Mouse (Mus musculus) heart, adult 2 months (tissue): Measurements from ENCODE around the gene Megf6.

ENCODE experiments used
- CTCF ChIP-seq: fragments of 200-600 bp; IDR thresholded peaks from 2 replicates; pipeline ENCODE4 v1.8.1; 2022; ENCODE audit warnings: antibody characterized with exemption, mild to moderate bottlenecking, moderate library complexity
- EP300 ChIP-seq: fragments of 200-500 bp; IDR thresholded peaks from 2 replicates; pipeline ENCODE4 v1.6.1; 2011; ENCODE audit warnings: low read depth, low read length, control low read depth; ENCODE audit not compliant: insufficient read depth
- POLR2A ChIP-seq: fragments of 200-500 bp; IDR thresholded peaks from 2 replicates; pipeline ENCODE4 v1.6.1; 2011; ENCODE audit warnings: mild to moderate bottlenecking, low read depth, low read length, control low read depth; ENCODE audit not compliant: insufficient read depth

GRCm38 (mm10) chr4:154252537-154253255 lies 82.2 kb downstream of the Megf6 start:
- no peak for TF ChIP-seq CTCF
- TF ChIP-seq POLR2A, result no peak
- no peak for TF ChIP-seq EP300
